Mouse (Mus musculus): ENCODE results near the gene Bgn.

The Bgn gene

GRCm38 (mm10) chrX:73483484-73483810, at the start of gene Bgn:
Gene Bgn, plus strand, starts transcription at chrX:73483602.
- no peak for DNase-seq (ENCODE audit: low spot score)

GRCm38 (mm10) chrX:73435252-73435651, 48.1 kb upstream of the Bgn start, which contains the start of gene Trex2:
Gene Trex2, minus strand, starts transcription at chrX:73435344.
- no peak for DNase-seq (ENCODE audit: low spot score)

GRCm38 (mm10) chrX:73441428-73441827, 42.0 kb upstream of the Bgn start:
- no peak for DNase-seq (ENCODE audit: low spot score)

GRCm38 (mm10) chrX:73451949-73452348, 31.5 kb upstream of the Bgn start:
- DNase-seq (ENCODE audit: low spot score): peak; percentile 69

GRCm38 (mm10) chrX:73458877-73459392, 24.5 kb upstream of the Bgn start, which contains the start of gene Haus7:
Gene Haus7, minus strand, starts transcription at chrX:73459044.
- peak; percentile 92 for DNase-seq (ENCODE audit: low spot score)

- no peak for DNase-seq (ENCODE audit: low spot score)
Measured at GRCm38 (mm10) chrX:73460792-73461191, 22.6 kb upstream of the Bgn start.

- DNase-seq (ENCODE audit: low spot score): peak; percentile 2
Measured at GRCm38 (mm10) chrX:73465483-73466186, 17.8 kb upstream of the Bgn start.

GRCm38 (mm10) chrX:73467446-73468241, 15.8 kb upstream of the Bgn start:
- DNase-seq (ENCODE audit: low spot score): peak; percentile 45

GRCm38 (mm10) chrX:73468330-73468729, 15.1 kb upstream of the Bgn start:
- no peak for DNase-seq (ENCODE audit: low spot score)

GRCm38 (mm10) chrX:73468752-73469151, 14.7 kb upstream of the Bgn start:
- DNase-seq (ENCODE audit: low spot score): no peak

GRCm38 (mm10) chrX:73471764-73472163, 11.6 kb upstream of the Bgn start:
- DNase-seq (ENCODE audit: low spot score): no peak

GRCm38 (mm10) chrX:73474340-73475165, 8.8 kb upstream of the Bgn start:
- DNase-seq (ENCODE audit: low spot score): no peak

GRCm38 (mm10) chrX:73475658-73476256, 7.6 kb upstream of the Bgn start:
- no peak for DNase-seq (ENCODE audit: low spot score)

GRCm38 (mm10) chrX:73476621-73477020, 6.8 kb upstream of the Bgn start:
- DNase-seq (ENCODE audit: low spot score): peak; percentile 59

GRCm38 (mm10) chrX:73477500-73477899, 5.9 kb upstream of the Bgn start:
- DNase-seq (ENCODE audit: low spot score): no peak

- DNase-seq (ENCODE audit: low spot score): no peak
Measured at GRCm38 (mm10) chrX:73479656-73480055, 3.7 kb upstream of the Bgn start.

GRCm38 (mm10) chrX:73480334-73480733, 3.1 kb upstream of the Bgn start:
- DNase-seq (ENCODE audit: low spot score): no peak

GRCm38 (mm10) chrX:73482643-73483483, 539 bp upstream of the Bgn start:
- no peak for DNase-seq (ENCODE audit: low spot score)

GRCm38 (mm10) chrX:73484076-73484475, 674 bp downstream of the Bgn start:
- DNase-seq (ENCODE audit: low spot score): no peak

GRCm38 (mm10) chrX:73484870-73485269, 1.5 kb downstream of the Bgn start:
- DNase-seq (ENCODE audit: low spot score): no peak

- DNase-seq (ENCODE audit: low spot score): no peak
Measured at GRCm38 (mm10) chrX:73486920-73487319, 3.5 kb downstream of the Bgn start.

Measured in embryo, embryonic 10 days (tissue).